Mouse (Mus musculus) bone marrow macrophage, adult 2 months (primary cell): ENCODE measurements around the gene Gm572.

Experiments
- CTCF ChIP-seq: IDR thresholded peaks from 2 replicates; pipeline ENCODE4 v1.5.1; 2012; ENCODE audit warnings: low read depth, mild to moderate bottlenecking, low read length, moderate library complexity
- POLR2A ChIP-seq: IDR thresholded peaks from 2 replicates; pipeline ENCODE4 v1.6.1; 2012; ENCODE audit warnings: mild to moderate bottlenecking, low read depth, low read length, borderline replicate concordance

GRCm38 (mm10) chr4:148656691-148657258 is 13.7 kb downstream of the Gm572 start:
- no peak for TF ChIP-seq CTCF
- no peak for TF ChIP-seq POLR2A
